Mouse (Mus musculus): ENCODE results near the gene Fign. TPM values are rescaled to one million over a fixed set of nuclear protein-coding genes. Genes with fewer than 3 reads are reported as not detected.

Fign gene
- polyA plus RNA-seq, 1 experiment: 1.4 TPM

DNA sequence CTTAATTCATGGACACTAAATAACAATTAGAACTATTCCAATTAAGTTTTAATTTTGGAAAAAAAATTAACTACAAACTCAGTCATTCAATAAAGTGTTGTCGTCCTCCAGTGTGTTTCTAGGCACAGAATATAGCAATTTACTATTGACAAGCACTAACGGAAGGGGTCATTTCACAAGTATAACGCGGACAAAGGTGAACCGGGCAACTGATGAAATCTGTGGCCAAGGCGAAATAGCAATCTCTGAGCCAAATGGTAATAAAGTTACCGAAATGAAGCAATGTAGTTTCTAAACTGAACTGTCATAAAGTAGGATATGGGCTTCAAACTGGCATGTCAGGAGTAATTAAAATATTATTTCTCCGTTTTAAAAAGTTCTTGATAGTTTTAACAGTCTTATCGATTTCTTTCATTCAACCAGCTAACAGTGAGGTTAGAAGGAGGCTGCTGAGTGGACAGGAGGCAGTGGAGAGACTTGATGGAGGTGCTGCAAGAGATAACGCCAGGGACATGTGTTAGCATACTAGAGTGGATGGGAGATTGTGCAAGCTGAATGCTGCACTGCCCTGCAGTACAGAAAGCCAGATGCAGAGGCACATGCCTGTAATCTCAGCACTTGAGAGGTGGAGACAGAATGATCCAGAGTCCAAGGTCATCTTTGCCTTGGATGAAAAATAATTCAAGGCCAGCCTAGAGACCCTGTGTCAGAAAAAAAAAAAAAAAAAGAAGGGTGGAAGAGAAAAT is 27.7 kb downstream of the Fign start:
- Histone ChIP-seq H3K4me1 (ENCODE audit: control insufficient read depth, insufficient read depth, low read length) (no peaks in the 10 kb centered on the region; the same call in 1 of the 2 replicates), H3K4me3 (ENCODE audit: insufficient read depth, low read length) (no peak overlapping the region), H3K27ac (ENCODE audit: insufficient read depth, low read length) (no peak overlapping the region)
- TF ChIP-seq CTCF (IDR thresholded peaks at IDR 0.05; ENCODE audit: extremely low read depth, insufficient read depth, low read length) (no peak), POLR2A (IDR thresholded peaks at IDR 0.05; ENCODE audit: extremely low read depth, insufficient read depth, low read length) (no peak)

DNA sequence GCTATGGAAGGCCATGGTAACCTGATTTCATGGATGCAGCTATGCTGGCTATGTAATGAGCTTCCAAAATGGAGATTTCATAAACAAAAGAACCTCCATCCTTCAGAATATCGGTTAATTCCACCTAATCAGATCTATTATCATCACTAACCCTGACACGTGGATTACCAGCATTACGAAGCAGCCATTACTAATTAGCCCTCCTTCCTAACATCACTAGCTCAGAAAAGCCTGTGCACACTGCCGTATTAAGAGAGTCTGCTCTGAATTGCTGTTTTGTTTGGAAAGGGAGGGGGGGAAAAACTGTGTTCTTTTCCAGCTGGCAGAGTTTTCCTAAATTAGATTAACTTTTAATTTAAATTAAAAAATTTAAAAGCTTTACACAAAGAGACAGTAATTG is 32.3 kb downstream of the Fign start:
- no peaks in the 10 kb centered on the region for H3K4me1 ChIP-seq (ENCODE audit: control insufficient read depth, insufficient read depth, low read length)
- H3K27ac ChIP-seq (ENCODE audit: insufficient read depth, low read length): no peak overlapping the region
- no peak for TF ChIP-seq CTCF (IDR thresholded peaks at IDR 0.05; ENCODE audit: extremely low read depth, insufficient read depth, low read length)
- no peak for TF ChIP-seq POLR2A (IDR thresholded peaks at IDR 0.05; ENCODE audit: extremely low read depth, insufficient read depth, low read length)
- no peak overlapping the region for H3K4me3 ChIP-seq (ENCODE audit: insufficient read depth, low read length)

DNA sequence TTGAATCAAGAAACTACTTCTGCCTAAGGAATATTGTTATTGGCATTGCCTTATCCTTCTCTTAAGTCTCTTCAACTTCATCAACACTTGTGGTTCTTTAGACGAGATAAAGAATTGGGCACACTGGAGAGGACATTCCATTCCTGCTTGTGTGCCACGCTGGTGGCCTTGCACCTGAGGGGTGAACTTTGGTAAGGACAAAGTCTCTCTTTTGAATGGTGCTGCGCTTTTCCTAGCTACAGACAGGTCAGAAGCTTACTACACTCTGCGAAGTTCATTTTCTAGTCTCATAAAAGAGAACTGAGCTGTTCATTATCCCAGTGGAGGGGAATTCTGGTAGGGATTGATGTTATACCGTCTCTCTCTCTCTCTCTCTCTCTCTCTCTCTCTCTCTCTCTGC is 38.4 kb downstream of the Fign start:
- Histone ChIP-seq H3K27ac (ENCODE audit: insufficient read depth, low read length) (no peak overlapping the region), H3K4me3 (ENCODE audit: insufficient read depth, low read length) (no peak overlapping the region), H3K4me1 (ENCODE audit: control insufficient read depth, insufficient read depth, low read length) (peaks cover 2% of the 10 kb centered on the region; the same call in 1 of the 2 replicates)
- TF ChIP-seq POLR2A (IDR thresholded peaks at IDR 0.05; ENCODE audit: extremely low read depth, insufficient read depth, low read length) (no peak), CTCF (IDR thresholded peaks at IDR 0.05; ENCODE audit: extremely low read depth, insufficient read depth, low read length) (no peak)

DNA sequence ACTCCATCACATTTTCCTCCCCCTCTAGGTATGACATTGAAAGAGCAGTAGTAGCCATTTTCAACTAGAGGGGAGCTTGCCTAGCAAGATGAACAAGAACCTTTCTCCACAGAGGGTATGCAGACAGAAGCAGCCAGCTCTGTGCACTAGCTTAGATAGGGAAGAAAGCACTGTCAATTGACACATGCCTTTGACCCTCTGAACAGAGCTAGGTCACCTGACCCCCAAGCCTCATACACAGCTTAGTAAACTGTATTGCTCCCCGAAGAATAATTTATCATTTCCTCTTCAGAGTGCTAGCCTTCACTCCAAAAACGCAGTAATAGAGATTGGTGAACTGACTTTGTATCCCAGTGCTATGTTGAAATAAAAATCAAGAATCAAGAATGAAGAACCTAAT is 49.7 kb downstream of the Fign start:
- Histone ChIP-seq H3K4me1 (ENCODE audit: control insufficient read depth, insufficient read depth, low read length) (no peaks in the 10 kb centered on the region), H3K4me3 (ENCODE audit: insufficient read depth, low read length) (no peak overlapping the region), H3K27ac (ENCODE audit: insufficient read depth, low read length) (no peak overlapping the region)
- no peak for TF ChIP-seq POLR2A (IDR thresholded peaks at IDR 0.05; ENCODE audit: extremely low read depth, insufficient read depth, low read length)
- TF ChIP-seq CTCF (IDR thresholded peaks at IDR 0.05; ENCODE audit: extremely low read depth, insufficient read depth, low read length): no peak

DNA sequence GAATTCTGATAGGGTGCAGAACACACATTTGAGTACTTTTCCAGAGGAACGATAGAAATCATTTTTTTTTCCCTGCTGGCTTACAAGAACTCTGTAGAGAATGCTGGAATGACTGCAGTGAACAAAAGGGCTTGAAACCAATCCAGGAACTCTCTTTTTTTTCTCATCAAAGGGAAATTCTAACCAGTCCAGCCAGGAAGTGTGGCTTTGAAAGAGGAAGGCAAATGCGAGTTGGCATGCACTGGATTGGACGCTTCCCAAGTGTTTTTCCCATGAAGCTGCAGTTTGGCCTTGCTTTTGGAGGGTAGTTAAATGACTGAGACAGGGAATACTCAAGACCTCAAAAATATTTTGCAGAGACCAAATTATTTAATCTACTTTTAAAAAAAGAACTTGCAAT is 54.7 kb downstream of the Fign start:
- TF ChIP-seq CTCF (IDR thresholded peaks at IDR 0.05; ENCODE audit: extremely low read depth, insufficient read depth, low read length) (no peak), POLR2A (IDR thresholded peaks at IDR 0.05; ENCODE audit: extremely low read depth, insufficient read depth, low read length) (no peak)
- Histone ChIP-seq H3K27ac (ENCODE audit: insufficient read depth, low read length) (no peak overlapping the region), H3K4me3 (ENCODE audit: insufficient read depth, low read length) (no peak overlapping the region), H3K4me1 (ENCODE audit: control insufficient read depth, insufficient read depth, low read length) (no peaks in the 10 kb centered on the region)

DNA sequence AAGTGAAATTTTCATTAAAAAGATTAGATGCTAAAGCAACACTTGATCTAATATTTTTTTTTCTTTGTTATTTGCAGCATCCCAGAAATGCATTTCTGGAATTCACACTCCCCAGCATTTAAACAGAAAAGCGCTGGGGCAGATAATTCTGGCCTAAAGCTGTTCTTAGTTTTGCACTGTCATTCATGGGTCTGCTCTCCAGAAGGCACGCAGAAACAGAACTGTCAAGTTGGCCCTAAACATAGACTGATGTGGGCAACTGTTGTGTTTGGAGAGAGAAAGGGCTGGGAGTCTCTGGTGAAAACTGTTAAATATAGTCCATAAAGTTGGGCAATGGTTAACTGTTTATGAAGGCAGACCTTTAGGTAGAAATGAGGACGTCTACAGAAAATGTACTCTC is 62.4 kb downstream of the Fign start:
- no peak for TF ChIP-seq POLR2A (IDR thresholded peaks at IDR 0.05; ENCODE audit: extremely low read depth, insufficient read depth, low read length)
- TF ChIP-seq CTCF (IDR thresholded peaks at IDR 0.05; ENCODE audit: extremely low read depth, insufficient read depth, low read length): no peak
- Histone ChIP-seq H3K27ac (ENCODE audit: insufficient read depth, low read length) (no peak overlapping the region), H3K4me1 (ENCODE audit: control insufficient read depth, insufficient read depth, low read length) (no peaks in the 10 kb centered on the region), H3K4me3 (ENCODE audit: insufficient read depth, low read length) (no peak overlapping the region)

DNA sequence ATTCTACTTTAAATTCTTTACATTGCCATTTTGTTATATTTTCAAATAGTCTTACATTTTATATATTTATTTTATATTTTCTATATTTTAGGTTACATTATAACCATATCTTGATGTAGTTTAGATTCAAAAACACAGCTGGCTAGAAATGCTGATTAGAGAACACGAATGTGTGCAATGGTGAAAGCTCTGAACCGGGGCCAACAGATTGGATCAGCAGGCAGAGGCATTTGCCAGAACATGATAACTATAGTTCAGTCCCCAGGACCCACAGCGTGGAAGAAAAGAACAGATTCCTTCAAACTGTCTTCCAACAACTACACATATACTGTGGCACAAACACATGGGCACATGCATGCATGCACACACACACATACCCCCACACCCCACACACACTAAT is 64.0 kb downstream of the Fign start:
- no peaks in the 10 kb centered on the region for H3K4me1 ChIP-seq (ENCODE audit: control insufficient read depth, insufficient read depth, low read length)
- H3K4me3 ChIP-seq (ENCODE audit: insufficient read depth, low read length): no peak overlapping the region
- no peak overlapping the region for H3K27ac ChIP-seq (ENCODE audit: insufficient read depth, low read length)
- no peak for TF ChIP-seq CTCF (IDR thresholded peaks at IDR 0.05; ENCODE audit: extremely low read depth, insufficient read depth, low read length)
- TF ChIP-seq POLR2A (IDR thresholded peaks at IDR 0.05; ENCODE audit: extremely low read depth, insufficient read depth, low read length): no peak

DNA sequence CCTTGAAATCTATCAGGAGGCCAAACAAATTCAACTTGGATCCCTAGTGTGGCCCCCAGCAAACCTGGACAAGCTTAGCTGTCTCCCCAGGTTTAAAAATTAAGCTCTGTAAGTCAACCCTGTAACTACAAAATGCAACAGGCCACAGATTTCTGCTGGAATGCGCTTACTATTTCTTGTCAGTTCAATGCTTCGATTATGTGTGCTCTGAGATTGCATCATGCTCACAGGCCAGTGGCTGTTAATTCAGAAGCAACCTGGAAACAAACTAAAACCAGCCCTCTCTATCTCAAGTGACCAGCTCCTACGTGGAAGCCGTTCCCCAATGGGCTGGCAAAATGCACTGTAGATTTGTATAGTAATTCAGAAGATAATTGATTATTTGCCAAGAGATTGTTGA is 71.9 kb downstream of the Fign start:
- no peak overlapping the region for H3K27ac ChIP-seq (ENCODE audit: insufficient read depth, low read length)
- no peak overlapping the region for H3K4me3 ChIP-seq (ENCODE audit: insufficient read depth, low read length)
- H3K4me1 ChIP-seq (ENCODE audit: control insufficient read depth, insufficient read depth, low read length): no peaks in the 10 kb centered on the region
- TF ChIP-seq CTCF (IDR thresholded peaks at IDR 0.05; ENCODE audit: extremely low read depth, insufficient read depth, low read length): no peak
- no peak for TF ChIP-seq POLR2A (IDR thresholded peaks at IDR 0.05; ENCODE audit: extremely low read depth, insufficient read depth, low read length)

DNA sequence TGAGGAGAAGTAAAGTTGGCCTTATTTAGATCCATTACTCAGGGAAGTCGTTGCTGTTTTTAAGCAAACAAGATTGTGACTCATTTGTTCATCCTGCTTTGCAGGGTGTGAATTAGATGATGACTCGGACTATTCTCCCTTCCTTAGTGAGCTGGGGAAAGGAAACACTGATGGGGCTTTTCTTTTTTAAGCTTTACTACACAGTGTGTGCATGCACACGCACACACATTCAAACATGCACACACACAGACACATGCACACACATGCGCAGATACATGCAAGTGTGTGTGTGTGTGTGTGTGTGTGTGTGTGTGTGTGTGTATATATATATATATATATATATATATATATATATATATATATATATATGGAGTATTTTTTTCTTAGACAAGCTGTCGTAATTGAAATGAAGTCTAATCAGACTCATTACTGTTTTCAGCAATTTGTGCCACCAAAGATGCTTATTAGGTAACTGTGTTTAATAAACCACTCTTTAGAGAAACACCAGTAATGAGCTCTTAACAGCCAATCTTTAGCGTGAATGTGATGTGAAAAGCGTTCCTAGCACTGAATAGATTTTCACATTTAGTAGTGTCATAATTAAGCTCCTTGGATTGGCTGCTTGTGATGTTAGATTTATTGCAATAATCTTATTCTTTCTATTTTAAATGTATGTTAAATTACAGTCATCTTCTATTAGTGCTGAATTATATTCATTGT is 103.4 kb downstream of the Fign start:
- H3K4me3 ChIP-seq (ENCODE audit: insufficient read depth, low read length): no peak overlapping the region
- no peaks in the 10 kb centered on the region for H3K4me1 ChIP-seq (ENCODE audit: control insufficient read depth, insufficient read depth, low read length)
- TF ChIP-seq CTCF (IDR thresholded peaks at IDR 0.05; ENCODE audit: extremely low read depth, insufficient read depth, low read length) (no peak), POLR2A (IDR thresholded peaks at IDR 0.05; ENCODE audit: extremely low read depth, insufficient read depth, low read length) (no peak)
- H3K27ac ChIP-seq (ENCODE audit: insufficient read depth, low read length): no peak overlapping the region

DNA sequence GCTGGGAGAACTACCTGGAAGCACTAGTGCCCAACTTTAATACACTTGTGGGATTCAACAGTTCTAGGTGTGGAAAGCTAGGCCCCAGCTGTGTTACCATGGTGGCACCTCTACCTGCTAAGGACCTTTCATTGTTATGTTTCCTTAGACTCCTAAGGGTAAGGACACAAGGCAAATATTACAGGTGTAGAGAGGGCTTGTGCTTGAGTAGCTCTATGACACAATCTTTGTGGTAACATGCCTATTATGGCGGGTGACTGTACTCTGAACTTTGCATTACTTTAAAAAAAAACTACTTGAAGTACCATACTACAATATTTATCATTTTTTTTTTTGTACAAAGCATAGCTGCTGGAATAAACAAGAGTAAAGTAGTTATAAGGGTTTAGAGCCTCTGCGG is 112.4 kb downstream of the Fign start:
- no peak for TF ChIP-seq CTCF (IDR thresholded peaks at IDR 0.05; ENCODE audit: extremely low read depth, insufficient read depth, low read length)
- no peak overlapping the region for H3K27ac ChIP-seq (ENCODE audit: insufficient read depth, low read length)
- H3K4me1 ChIP-seq (ENCODE audit: control insufficient read depth, insufficient read depth, low read length): no peaks in the 10 kb centered on the region

More for the DNA sequence above, 112.4 kb downstream of the Fign start:
- H3K4me3 ChIP-seq (ENCODE audit: insufficient read depth, low read length): no peak overlapping the region

Data from cortical plate, adult 2 months (tissue).